Mouse (Mus musculus) heart, adult 11 months (tissue): ENCODE measurements around the gene Jarid2.

ENCODE experiments used
- DNase-seq: peaks from one replicate; pipeline ENCODE4 v3.0.0; 2022

The Jarid2 gene

GRCm38 (mm10) chr13:44921721-44922120 is 192.4 kb downstream of the Jarid2 start:
- no peak for DNase-seq

- peak; percentile 89 for DNase-seq
These were observed 194.8 kb downstream of the Jarid2 start for GRCm38 (mm10) chr13:44924042-44924441.

GRCm38 (mm10) chr13:44925173-44925572 is 195.9 kb downstream of the Jarid2 start:
- no peak for DNase-seq

- no peak for DNase-seq
These were observed 197.0 kb downstream of the Jarid2 start for GRCm38 (mm10) chr13:44926311-44926710.

- peak; percentile 73 for DNase-seq
These were observed 203.3 kb downstream of the Jarid2 start for GRCm38 (mm10) chr13:44932307-44933264.

GRCm38 (mm10) chr13:44933575-44933974 is 204.3 kb downstream of the Jarid2 start:
- peak; percentile 65 for DNase-seq

- DNase-seq, result peak; percentile 85
These were observed 208.4 kb downstream of the Jarid2 start for GRCm38 (mm10) chr13:44937681-44938080.

- peak; percentile 93 for DNase-seq
These were observed 210.2 kb downstream of the Jarid2 start for GRCm38 (mm10) chr13:44939326-44940035.

- peak; percentile 81 for DNase-seq
These were observed 214.3 kb downstream of the Jarid2 start for GRCm38 (mm10) chr13:44943618-44944017.

- peak; percentile 82 for DNase-seq
These were observed 217.8 kb downstream of the Jarid2 start for GRCm38 (mm10) chr13:44946880-44947635.

- peak; percentile 94 for DNase-seq
These were observed 219.3 kb downstream of the Jarid2 start for GRCm38 (mm10) chr13:44948320-44949250.

GRCm38 (mm10) chr13:44952393-44953086 is 223.3 kb downstream of the Jarid2 start:
- DNase-seq, result peak; percentile 94

GRCm38 (mm10) chr13:44953546-44954231 is 224.4 kb downstream of the Jarid2 start:
- DNase-seq, result peak; percentile 64

GRCm38 (mm10) chr13:44954232-44954568 is 224.9 kb downstream of the Jarid2 start:
- no peak for DNase-seq

GRCm38 (mm10) chr13:44955781-44956180 is 226.5 kb downstream of the Jarid2 start:
- DNase-seq, result peak; percentile 91

- DNase-seq, result no peak
These were observed 227.8 kb downstream of the Jarid2 start for GRCm38 (mm10) chr13:44957049-44957448.

GRCm38 (mm10) chr13:44960542-44961291 is 231.4 kb downstream of the Jarid2 start:
- peak; percentile 55 for DNase-seq
